Mouse (Mus musculus) lung, adult 2 months (tissue): ENCODE measurements around the gene Suclg1. TPM values are rescaled to one million over a fixed set of nuclear protein-coding genes. Genes with fewer than 3 reads are reported as not detected.

Experiments used
- DNase-seq: peaks from one replicate; pipeline ENCODE4 v3.0.0; 2022
- H3K4me1 ChIP-seq: fragments of 200-500 bp; 2 replicates; pipeline ENCODE4 v1.6.1; 2011; ENCODE audit warnings: low read length; ENCODE audit not compliant: control insufficient read depth, insufficient read depth
- H3K4me3 ChIP-seq: fragments of 200-500 bp; replicated peaks from 2 replicates; pipeline ENCODE3; 2011; ENCODE audit warnings: low read depth, mild to moderate bottlenecking, control low read depth, low read length; ENCODE audit errors: extremely low read depth
- CTCF ChIP-seq: fragments of 200-500 bp; IDR thresholded peaks from 2 replicates; pipeline ENCODE4 v1.5.1; 2011; ENCODE audit warnings: mild to moderate bottlenecking, low read length, control low read depth; ENCODE audit not compliant: insufficient read depth
- POLR2A ChIP-seq: fragments of 200-500 bp; IDR thresholded peaks from 2 replicates; pipeline ENCODE4 v1.6.1; 2011; ENCODE audit warnings: low read depth, mild to moderate bottlenecking, control low read depth, low read length, borderline replicate concordance; ENCODE audit errors: extremely low read depth
- WGBS: fragments of 180-500 bp; shearing (Covaris S2); methylation state at CpG from one replicate; pipeline ENCODE4 v1.1.7; 2018; 5-methylcytosine and 5-hydroxymethylcytosine counted together
- polyA plus RNA-seq: library from polyadenylated mRNA; depleted of rRNA; stranded (reverse); fragments of >200 nt; gene quantifications from 2 replicates; pipeline ENCODE4 v1.2.3, GENCODE M21; 2012

Gene Suclg1
- polyA plus RNA-seq, 1 experiment = 66.9 TPM

DNA sequence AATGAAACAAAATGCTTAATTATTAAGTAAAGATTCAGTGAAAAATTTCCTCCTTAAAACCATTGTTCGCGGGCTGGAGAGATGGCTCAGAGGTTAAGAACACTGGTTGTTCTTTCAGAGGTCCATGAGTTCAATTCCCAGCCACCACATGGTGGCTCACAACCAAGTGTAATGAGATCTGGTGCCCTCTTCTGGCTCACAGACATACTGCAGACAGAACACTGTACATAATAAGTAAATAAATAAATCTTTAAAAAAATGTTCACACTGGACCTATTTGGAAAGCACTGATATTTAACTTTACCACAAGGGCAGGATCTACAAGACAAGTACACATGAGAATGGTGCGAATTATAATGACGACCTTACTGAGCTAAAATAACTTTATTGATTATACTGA, 730 bp upstream of the Suclg1 start:
- H3K4me3 ChIP-seq = peak overlapping the region; percentile 12

DNA sequence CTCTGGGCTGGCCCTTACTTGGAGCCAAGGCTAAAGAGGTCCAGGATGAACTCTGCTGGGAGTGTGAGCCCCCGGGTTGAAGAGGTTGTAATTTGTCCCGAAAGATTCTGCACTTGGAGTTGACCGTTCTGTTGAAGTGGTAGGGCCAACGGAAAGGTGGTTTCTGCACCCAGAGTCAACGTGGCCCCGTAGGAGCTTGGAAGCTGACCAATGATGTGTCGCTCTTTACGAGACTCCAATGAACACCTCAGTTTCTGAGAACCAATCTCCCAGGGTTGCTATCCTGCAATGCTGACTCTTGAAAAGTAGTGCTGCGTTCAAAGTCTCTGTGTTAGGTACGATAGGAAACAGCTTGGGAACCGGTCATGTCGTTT, 854 bp downstream of the Suclg1 start:
- no peak for TF ChIP-seq POLR2A
- TF ChIP-seq CTCF = no peak
- peak; percentile 33 for DNase-seq
- Histone ChIP-seq H3K4me3 (peak overlapping the region; percentile 92), H3K4me1 (peaks cover 13% of the 10 kb centered on the region)
- WGBS = 0% methylated on average over 12 of the region's 12 CpGs

More for the DNA sequence above, 730 bp upstream of the Suclg1 start:
- no peak for DNase-seq
- peaks cover 10% of the 10 kb centered on the region for H3K4me1 ChIP-seq
- 42% methylated on average over 4 of the region's 4 CpGs for WGBS
- TF ChIP-seq CTCF (no peak), POLR2A (no peak)

DNA sequence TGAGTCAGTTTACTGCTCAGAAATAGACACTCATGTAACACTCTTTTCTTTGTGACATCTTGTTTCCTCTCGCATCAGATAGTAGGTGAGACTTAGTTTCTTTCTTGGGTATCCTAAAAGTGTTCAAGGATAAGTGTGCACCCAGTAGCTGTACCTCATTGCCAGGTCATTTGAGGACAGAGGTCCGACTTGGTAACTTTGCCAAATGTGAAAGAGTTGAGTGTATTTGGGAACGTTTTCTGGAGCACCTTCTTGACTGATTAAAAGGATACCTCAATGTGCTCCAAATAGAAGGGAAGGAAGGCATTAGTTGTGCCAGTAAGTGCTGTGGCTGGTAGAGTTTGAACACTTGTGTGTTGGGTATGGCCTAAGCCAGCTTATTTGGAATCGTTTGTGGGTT, 1.7 kb downstream of the Suclg1 start:
- peaks cover 20% of the 10 kb centered on the region for H3K4me1 ChIP-seq
- 54% methylated on average over 4 of the region's 4 CpGs for WGBS
- DNase-seq = no peak
- TF ChIP-seq CTCF = no peak
- no peak for TF ChIP-seq POLR2A
- H3K4me3 ChIP-seq = peak overlapping the region; percentile 44

DNA sequence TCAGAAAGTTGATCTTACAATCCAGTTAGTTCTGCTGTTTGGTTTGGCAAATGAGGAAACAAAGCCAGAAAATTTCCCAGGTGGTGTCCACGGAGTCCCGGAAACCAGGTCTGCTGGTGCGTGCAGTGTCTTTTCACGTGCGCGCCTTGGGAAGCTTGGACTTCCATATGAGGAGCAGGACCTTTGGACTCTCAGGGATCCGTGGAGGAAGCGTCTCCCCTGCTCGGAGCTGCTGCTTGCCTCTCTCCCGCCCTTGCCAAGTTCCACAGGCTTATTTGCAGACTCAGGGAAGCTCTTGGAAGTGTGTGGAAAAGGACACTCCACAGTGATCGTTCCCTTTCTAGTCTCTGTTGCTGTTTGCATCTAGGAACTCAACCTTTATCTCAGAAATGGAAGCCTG, 3.2 kb downstream of the Suclg1 start:
- no peak for TF ChIP-seq POLR2A
- no peak for TF ChIP-seq CTCF
- Histone ChIP-seq H3K4me3 (no peak overlapping the region), H3K4me1 (peaks cover 20% of the 10 kb centered on the region)
- 76% methylated on average over 11 of the region's 11 CpGs for WGBS
- no peak for DNase-seq

DNA sequence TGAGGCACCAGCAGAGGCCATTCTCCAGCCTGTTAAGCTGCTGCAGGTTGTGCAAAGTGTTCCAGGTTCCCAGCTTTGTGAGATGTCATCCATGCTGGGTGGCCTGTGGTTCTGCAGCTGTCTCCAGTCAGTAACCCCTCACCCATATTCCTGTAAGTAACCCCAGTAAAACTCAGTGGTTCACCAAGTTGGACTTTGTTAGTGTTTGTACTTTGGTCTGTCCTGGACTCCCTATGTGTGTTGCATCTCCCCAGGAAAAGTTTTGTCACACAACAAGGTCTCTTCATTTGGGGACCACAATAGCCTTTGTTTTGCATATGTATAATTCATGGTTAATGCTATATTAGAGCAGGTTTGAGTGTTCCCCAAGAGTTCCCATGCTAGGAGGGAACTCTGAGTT, 4.2 kb downstream of the Suclg1 start:
- no peak for DNase-seq
- no peak overlapping the region for H3K4me3 ChIP-seq
- TF ChIP-seq CTCF = no peak
- TF ChIP-seq POLR2A = no peak

DNA sequence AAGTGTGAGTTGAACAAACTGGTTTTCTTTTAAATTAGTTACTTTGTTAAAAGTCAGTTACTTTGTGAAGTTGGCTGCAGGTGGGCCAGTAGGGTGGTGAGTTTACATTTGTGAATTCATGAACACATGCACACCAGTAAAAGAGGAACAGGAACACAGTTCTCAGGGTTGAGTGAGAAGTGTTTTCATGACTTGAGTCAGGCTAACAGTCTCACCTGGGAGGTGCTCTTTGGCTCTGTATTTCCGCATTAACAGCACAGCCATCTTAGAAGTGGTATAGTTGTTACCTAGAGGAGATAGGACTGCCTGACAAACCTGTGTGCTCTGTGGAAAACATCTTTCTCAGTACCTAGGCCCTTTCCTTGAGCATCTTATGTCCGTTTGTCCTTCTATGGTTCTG, 4.8 kb downstream of the Suclg1 start:
- 94% methylated on average over 2 of the region's 2 CpGs for WGBS
- peaks cover 20% of the 10 kb centered on the region for H3K4me1 ChIP-seq
- no peak for DNase-seq

More for the DNA sequence above, 4.2 kb downstream of the Suclg1 start:
- peaks cover 20% of the 10 kb centered on the region for H3K4me1 ChIP-seq

DNA sequence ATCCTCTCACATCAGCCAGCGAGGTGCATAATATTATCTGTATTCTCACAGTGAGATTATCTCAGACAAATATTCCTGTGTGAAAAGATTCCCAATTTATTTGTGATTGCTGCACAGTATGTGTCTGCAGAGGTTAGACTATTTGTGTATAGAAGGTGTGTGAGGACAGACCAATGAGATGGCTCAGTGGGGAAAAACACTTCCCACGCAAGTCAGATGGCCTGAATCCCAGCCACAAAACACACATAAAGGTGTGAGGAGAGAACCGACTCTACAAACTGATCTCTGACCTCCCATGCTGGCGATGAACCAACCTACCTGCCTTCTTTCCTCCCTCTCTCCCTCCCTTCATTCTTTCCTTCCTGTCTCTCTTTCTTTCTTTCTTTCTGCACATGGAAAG, 5.4 kb downstream of the Suclg1 start:
- no peak overlapping the region for H3K4me3 ChIP-seq
- TF ChIP-seq POLR2A (no peak), CTCF (no peak)
- H3K4me1 ChIP-seq = peaks cover 20% of the 10 kb centered on the region
- 62% methylated on average over 4 of the region's 4 CpGs for WGBS
- DNase-seq = no peak

More for the DNA sequence above, 4.8 kb downstream of the Suclg1 start:
- no peak for TF ChIP-seq POLR2A
- TF ChIP-seq CTCF = no peak
- H3K4me3 ChIP-seq = no peak overlapping the region

DNA sequence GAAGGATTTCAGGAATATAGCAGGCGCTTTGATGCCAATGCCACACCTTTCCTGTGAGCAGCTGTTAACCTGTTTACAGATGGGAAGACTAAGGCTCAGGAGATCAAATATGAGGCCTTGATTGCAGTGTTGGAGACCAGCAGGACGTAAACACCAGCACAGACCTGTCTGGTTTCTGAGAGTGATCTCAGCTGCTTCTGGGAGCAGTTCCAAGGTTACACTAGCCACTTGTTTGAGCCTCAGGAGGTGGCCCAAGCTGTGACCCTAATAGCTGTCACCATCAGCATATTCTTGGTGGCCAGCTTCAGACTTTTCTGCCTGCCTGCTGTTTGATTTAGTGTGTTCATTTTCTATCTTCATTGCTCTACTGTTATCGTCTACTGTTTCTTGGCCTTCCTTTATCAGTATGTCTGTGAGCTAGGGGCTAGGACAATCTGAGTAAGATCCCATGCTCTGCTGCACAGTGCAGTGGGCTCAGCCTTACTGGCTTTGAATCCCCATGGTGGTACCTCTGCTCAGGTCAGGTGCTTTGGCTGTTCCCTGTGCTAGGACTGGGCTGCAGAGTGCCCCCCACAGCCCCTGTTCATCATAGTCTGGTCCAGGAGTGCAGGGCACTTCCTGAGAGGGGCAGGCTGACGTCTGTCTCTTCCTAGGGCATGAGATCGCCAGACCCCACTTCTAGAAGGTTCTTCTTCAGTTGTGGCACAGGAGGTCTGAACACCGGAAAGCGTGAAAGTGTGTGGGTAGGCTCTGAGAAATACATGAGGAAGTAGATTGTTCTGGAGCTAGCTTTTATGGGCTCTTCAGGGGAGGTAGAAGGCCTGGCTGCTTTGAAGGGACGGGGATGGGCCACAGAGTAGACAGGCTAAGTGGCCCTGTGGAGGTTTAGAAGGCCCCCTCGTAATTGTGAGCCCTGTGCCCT, 6.4 kb downstream of the Suclg1 start:
- Histone ChIP-seq H3K4me3 (no peak overlapping the region), H3K4me1 (peaks cover 15% of the 10 kb centered on the region)
- no peak for DNase-seq
- TF ChIP-seq POLR2A = no peak
- no peak for TF ChIP-seq CTCF
- WGBS = 54% methylated on average over 9 of the region's 9 CpGs

DNA sequence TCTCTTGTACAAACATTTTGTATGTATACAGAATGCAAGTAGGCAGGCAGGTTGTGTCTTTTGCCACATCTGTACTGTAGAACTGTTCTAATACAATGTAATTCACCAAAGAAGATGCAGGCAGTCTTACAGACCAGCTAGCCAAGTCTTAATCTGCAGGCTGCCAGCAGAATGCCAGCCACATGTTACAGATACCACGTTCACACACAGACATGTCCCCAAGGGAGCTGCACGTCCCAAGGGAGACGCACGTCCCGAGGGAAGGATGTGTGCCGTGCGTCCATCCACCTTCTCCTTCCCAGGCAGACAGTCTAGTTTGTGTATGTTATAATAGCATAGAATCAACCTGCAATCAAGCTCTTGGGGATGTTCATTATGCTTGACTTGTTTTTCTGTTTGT, 8.9 kb downstream of the Suclg1 start:
- WGBS = 91% methylated on average over 7 of the region's 7 CpGs
- DNase-seq = no peak
- no peak overlapping the region for H3K4me3 ChIP-seq
- peaks cover 10% of the 10 kb centered on the region for H3K4me1 ChIP-seq
- TF ChIP-seq CTCF (no peak), POLR2A (no peak)

DNA sequence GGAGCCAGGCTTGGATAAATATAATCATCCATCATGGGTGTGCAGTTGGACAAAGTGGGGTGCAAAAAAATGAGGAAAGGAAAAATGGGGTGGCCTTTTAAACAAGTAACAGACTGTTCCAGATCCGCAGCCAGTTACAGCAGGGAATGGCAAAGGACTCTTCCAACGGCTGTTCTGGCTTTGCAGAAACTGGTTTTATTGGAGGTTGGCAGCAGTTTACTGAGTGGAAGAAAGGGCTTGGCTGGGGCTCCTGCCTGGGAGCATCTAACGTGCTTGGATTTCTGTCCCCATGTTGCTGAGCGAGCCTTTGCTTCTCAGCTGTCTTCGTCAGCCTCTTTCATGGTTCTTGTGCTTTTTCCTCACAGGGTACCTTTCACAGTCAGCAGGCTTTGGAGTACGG, 11.9 kb downstream of the Suclg1 start:
- 90% methylated on average over 6 of the region's 6 CpGs for WGBS
- H3K4me3 ChIP-seq = no peak overlapping the region
- DNase-seq = no peak
- no peaks in the 10 kb centered on the region; the same call in 1 of the 2 replicates for H3K4me1 ChIP-seq
- no peak for TF ChIP-seq CTCF
- TF ChIP-seq POLR2A = no peak
